Mouse (Mus musculus): ENCODE results near the gene Tpo. TPM values are rescaled to one million over a fixed set of nuclear protein-coding genes. Genes with fewer than 3 reads are reported as not detected.
A peak's percentile ranks its signal among the peaks of the same experiment; 100 is the strongest.

The Tpo gene
- polyA plus RNA-seq, 1 experiment from 2014 or later: not detected

- DNase-seq (no peak), ATAC-seq (ENCODE audit: insufficient read depth) (no peak)
- peaks cover 28% of the 10 kb centered on the region for H3K36me3 ChIP-seq (ENCODE audit: insufficient read depth)
- no peak for TF ChIP-seq CTCF (IDR thresholded peaks at IDR 0.05; ENCODE audit: low read depth)
- H3K4me3 ChIP-seq (ENCODE audit: low read depth, low read length): no peak overlapping the region
- no peaks in the 10 kb centered on the region for H3K27me3 ChIP-seq (ENCODE audit: insufficient read depth, low read length)
- H3K4me1 ChIP-seq (ENCODE audit: insufficient read depth): no peaks in the 10 kb centered on the region
- H3K9ac ChIP-seq: no peak overlapping the region
- H3K4me2 ChIP-seq: no peak overlapping the region
- no peak overlapping the region for H3K27ac ChIP-seq (ENCODE audit: low read depth)
- no peaks in the 10 kb centered on the region for H3K9me3 ChIP-seq (ENCODE audit: low read depth, low read length)
These were observed 112.0 kb downstream of the Tpo start for GRCm38 (mm10) chr12:30020447-30020846.

GRCm38 (mm10) chr12:30017131-30017530 is 115.3 kb downstream of the Tpo start:
- H3K4me3 ChIP-seq (ENCODE audit: low read depth, low read length): no peak overlapping the region
- ATAC-seq (ENCODE audit: insufficient read depth) (no peak), DNase-seq (peak; percentile 18)
- no peak overlapping the region for H3K9ac ChIP-seq
- no peak overlapping the region for H3K27ac ChIP-seq (ENCODE audit: low read depth)
- 80% methylated on average over 3 of the region's 3 CpGs for WGBS
- H3K4me2 ChIP-seq: no peak overlapping the region
- H3K4me1 ChIP-seq (ENCODE audit: insufficient read depth): no peaks in the 10 kb centered on the region
- TF ChIP-seq CTCF (IDR thresholded peaks at IDR 0.05; ENCODE audit: low read depth): no peak
- H3K27me3 ChIP-seq (ENCODE audit: insufficient read depth, low read length): no peaks in the 10 kb centered on the region
- no peaks in the 10 kb centered on the region for H3K9me3 ChIP-seq (ENCODE audit: low read depth, low read length)
- H3K36me3 ChIP-seq (ENCODE audit: insufficient read depth): peaks cover 62% of the 10 kb centered on the region

GRCm38 (mm10) chr12:30015501-30015900 is 116.9 kb downstream of the Tpo start:
- no peaks in the 10 kb centered on the region for H3K4me1 ChIP-seq (ENCODE audit: insufficient read depth)
- H3K4me3 ChIP-seq (ENCODE audit: low read depth, low read length): no peak overlapping the region
- no peak overlapping the region for H3K4me2 ChIP-seq
- H3K9ac ChIP-seq: no peak overlapping the region
- H3K27ac ChIP-seq (ENCODE audit: low read depth): no peak overlapping the region
- H3K9me3 ChIP-seq (ENCODE audit: low read depth, low read length): no peaks in the 10 kb centered on the region
- no peak for ATAC-seq (ENCODE audit: insufficient read depth)
- DNase-seq: no peak
- peaks cover 78% of the 10 kb centered on the region for H3K36me3 ChIP-seq (ENCODE audit: insufficient read depth)
- H3K27me3 ChIP-seq (ENCODE audit: insufficient read depth, low read length): no peaks in the 10 kb centered on the region
- TF ChIP-seq CTCF (IDR thresholded peaks at IDR 0.05; ENCODE audit: low read depth): no peak
- 83% methylated on average over 9 of the region's 9 CpGs for WGBS

GRCm38 (mm10) chr12:30008741-30009140 is 123.7 kb downstream of the Tpo start:
- Histone ChIP-seq H3K36me3 (ENCODE audit: insufficient read depth) (peaks cover 89% of the 10 kb centered on the region), H3K27ac (ENCODE audit: low read depth) (no peak overlapping the region), H3K9me3 (ENCODE audit: low read depth, low read length) (no peaks in the 10 kb centered on the region), H3K4me3 (ENCODE audit: low read depth, low read length) (no peak overlapping the region), H3K4me1 (ENCODE audit: insufficient read depth) (no peaks in the 10 kb centered on the region), H3K4me2 (no peak overlapping the region), H3K27me3 (ENCODE audit: insufficient read depth, low read length) (no peaks in the 10 kb centered on the region), H3K9ac (no peak overlapping the region)
- TF ChIP-seq CTCF (IDR thresholded peaks at IDR 0.05; ENCODE audit: low read depth): no peak
- DNase-seq: no peak
- ATAC-seq (ENCODE audit: insufficient read depth): no peak
- 94% methylated on average over 5 of the region's 5 CpGs for WGBS

DNA sequence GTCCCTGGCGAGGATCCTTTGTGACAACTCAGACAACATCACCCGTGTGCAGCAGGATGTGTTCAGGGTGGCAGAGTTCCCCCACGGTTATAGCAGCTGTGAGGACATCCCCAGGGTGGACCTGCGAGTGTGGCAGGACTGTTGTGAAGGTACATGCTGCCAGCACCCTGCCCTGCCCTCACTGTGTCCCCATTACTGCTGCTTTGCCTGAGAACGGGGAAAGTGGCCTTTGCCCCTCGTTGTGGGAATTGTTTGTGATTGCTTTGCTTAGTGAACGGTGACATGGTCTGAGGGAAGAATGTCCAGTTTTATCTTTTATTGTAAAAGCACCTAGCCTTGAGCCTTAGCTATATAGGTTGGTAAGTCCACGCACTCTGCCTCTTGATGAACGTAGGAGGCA is 125.8 kb downstream of the Tpo start:
- WGBS: 75% methylated on average over 9 of the region's 9 CpGs
- Histone ChIP-seq H3K4me3 (ENCODE audit: low read depth, low read length) (no peak overlapping the region), H3K4me2 (no peak overlapping the region), H3K4me1 (ENCODE audit: insufficient read depth) (no peaks in the 10 kb centered on the region), H3K27ac (ENCODE audit: low read depth) (no peak overlapping the region), H3K27me3 (ENCODE audit: insufficient read depth, low read length) (no peaks in the 10 kb centered on the region), H3K9ac (no peak overlapping the region), H3K9me3 (ENCODE audit: low read depth, low read length) (no peaks in the 10 kb centered on the region), H3K36me3 (ENCODE audit: insufficient read depth) (peaks cover 89% of the 10 kb centered on the region)
- DNase-seq: no peak
- no peak for ATAC-seq (ENCODE audit: insufficient read depth)
- TF ChIP-seq CTCF (IDR thresholded peaks at IDR 0.05; ENCODE audit: low read depth): no peak

Other genes starting within 250 kb of the Tpo start
- gene Pxdn, start 195.0 kb downstream of the Tpo start, polyA plus RNA-seq (2014; fragmentation: Nextera tagmentation; extraction: Ambion mirVana): 135 and 144 TPM in 2 replicates
- gene Sntg2, start 240.8 kb upstream of the Tpo start, polyA plus RNA-seq (2014; fragmentation: Nextera tagmentation; extraction: Ambion mirVana): 11.6 and 17.9 TPM in 2 replicates

All from lung, embryonic 14.5 days (tissue).